Mouse (Mus musculus) embryonic facial prominence, embryonic 10.5 days (tissue): ENCODE data around the gene Zp2. TPM values are rescaled to one million over a fixed set of nuclear protein-coding genes. Genes with fewer than 3 reads are reported as not detected.

Experiments
- DNase-seq: peaks from one replicate; pipeline ENCODE4 v3.0.0-alpha.2; 2017; ENCODE audit warnings: low spot score
- H3K27ac ChIP-seq: fragments of 300-500 bp; sonication (generic); replicated peaks from 2 replicates; pipeline ENCODE4 v1.5.1; 2016; ENCODE audit warnings: mild to moderate bottlenecking
- H3K27me3 ChIP-seq: fragments of 300-500 bp; sonication (generic); replicated peaks from 2 replicates; pipeline ENCODE4 v1.6.1; 2016; ENCODE audit warnings: low read depth, mild to moderate bottlenecking; ENCODE audit not compliant: poor library complexity, severe bottlenecking
- H3K36me3 ChIP-seq: fragments of 300-500 bp; sonication (generic); replicated peaks from 2 replicates; pipeline ENCODE4 v1.6.1; 2016; ENCODE audit warnings: mild to moderate bottlenecking, moderate library complexity
- H3K4me1 ChIP-seq: fragments of 300-500 bp; sonication (generic); 2 replicates; pipeline ENCODE4 v1.6.1; 2016
- H3K4me3 ChIP-seq: fragments of 300-500 bp; sonication (generic); 2 replicates; pipeline ENCODE4 v1.5.1; 2016; ENCODE audit warnings: mild to moderate bottlenecking, moderate library complexity
- H3K9me3 ChIP-seq: fragments of 300-500 bp; sonication (generic); 2 replicates; pipeline ENCODE4 v1.6.1; 2016; ENCODE audit warnings: mild to moderate bottlenecking
- WGBS: fragments of 180-500 bp; shearing (Covaris S2); methylation state at CpG from one replicate; pipeline ENCODE4 v1.1.7; 2016; 5-methylcytosine and 5-hydroxymethylcytosine counted together
- polyA plus RNA-seq: library from polyadenylated mRNA; unstranded; fragments of >200 nt; fragmentation: Nextera tagmentation; extraction: Ambion mirVana; gene quantifications from 2 replicates; pipeline ENCODE4 v1.2.1, GENCODE M21; 2016

Zp2 gene
- polyA plus RNA-seq, 1 experiment from 2014 or later = 0.16 TPM

GRCm38 (mm10) chr7:120095180-120095579 lies 49.9 kb downstream of the Zp2 start, which contains the start of gene Dnah3:
Gene Dnah3 (minus strand): TSS chr7:120095280.
- 86% methylated on average over 6 of the region's 6 CpGs for WGBS
- H3K27ac ChIP-seq = no peak within 1 kb of the TSS
- H3K4me3 ChIP-seq = no peak within 1 kb of the TSS
- no peaks in the 10 kb centered on the region for H3K9me3 ChIP-seq
- no peaks in the 10 kb centered on the region for H3K36me3 ChIP-seq
- DNase-seq = no peak
- H3K27me3 ChIP-seq = no peaks in the 10 kb centered on the region
- peaks cover 12% of the 10 kb centered on the region; the same call in 1 of the 2 replicates for H3K4me1 ChIP-seq

GRCm38 (mm10) chr7:120094216-120094615 lies 50.9 kb downstream of the Zp2 start:
- Histone ChIP-seq H3K9me3 (no peaks in the 10 kb centered on the region), H3K36me3 (no peaks in the 10 kb centered on the region), H3K27ac (no peak overlapping the region), H3K4me1 (peaks cover 12% of the 10 kb centered on the region; the same call in 1 of the 2 replicates), H3K4me3 (no peak overlapping the region), H3K27me3 (no peaks in the 10 kb centered on the region)
- WGBS = 89% methylated on average over 3 of the region's 3 CpGs
- no peak for DNase-seq

- H3K9me3 ChIP-seq = no peaks in the 10 kb centered on the region
- no peaks in the 10 kb centered on the region for H3K36me3 ChIP-seq
- no peak overlapping the region for H3K4me3 ChIP-seq
- H3K27ac ChIP-seq = no peak overlapping the region
- no peak for DNase-seq
- WGBS = 13% methylated on average over 5 of the region's 5 CpGs
- peaks cover 12% of the 10 kb centered on the region; the same call in 1 of the 2 replicates for H3K4me1 ChIP-seq
- no peaks in the 10 kb centered on the region for H3K27me3 ChIP-seq
Measured at GRCm38 (mm10) chr7:120093033-120093432, 52.1 kb downstream of the Zp2 start.

GRCm38 (mm10) chr7:120080177-120080576 lies 64.9 kb downstream of the Zp2 start:
- no peaks in the 10 kb centered on the region for H3K36me3 ChIP-seq
- H3K9me3 ChIP-seq = no peaks in the 10 kb centered on the region
- WGBS = 77% methylated on average over 3 of the region's 3 CpGs
- H3K27ac ChIP-seq = no peak overlapping the region
- no peaks in the 10 kb centered on the region for H3K4me1 ChIP-seq
- DNase-seq = no peak
- no peaks in the 10 kb centered on the region for H3K27me3 ChIP-seq
- H3K4me3 ChIP-seq = no peak overlapping the region

Other genes starting within 250 kb of the Zp2 start
- 8.0 and 8.6 TPM in 2 replicates for gene Lyrm1, start 249.4 kb downstream of the Zp2 start, polyA plus RNA-seq
- 12.3 and 14.1 TPM in 2 replicates for gene Dcun1d3, start 249.0 kb downstream of the Zp2 start, polyA plus RNA-seq
- not detected in 2 replicates for gene Dnah3, start 50.0 kb downstream of the Zp2 start, polyA plus RNA-seq
- 26.0 and 27.8 TPM in 2 replicates for gene Tmem159, start 42.9 kb downstream of the Zp2 start, polyA plus RNA-seq
- gene Anks4b, start 28.6 kb upstream of the Zp2 start, polyA plus RNA-seq = 0.11 TPM in 1 of 2 replicates, not detected in the other
- 149 and 175 TPM in 2 replicates for gene Crym, start 56.8 kb upstream of the Zp2 start, polyA plus RNA-seq
- not detected in 2 replicates for gene Abca14, start 58.7 kb upstream of the Zp2 start, polyA plus RNA-seq
- not detected in 2 replicates for gene Abca15, start 183.4 kb upstream of the Zp2 start, polyA plus RNA-seq